Mouse (Mus musculus) midbrain, embryonic 15.5 days (tissue): ENCODE measurements around the gene Rai1. TPM values are rescaled to one million over a fixed set of nuclear protein-coding genes. Genes with fewer than 3 reads are reported as not detected.

Experiments used
- ATAC-seq: fragments of 200-750 bp; cut with Nextera tagmentation; replicated peaks from 2 replicates; pipeline ENCODE4 v1.8.0; 2017; ENCODE audit warnings: moderate TSS enrichment
- H3K27ac ChIP-seq: fragments of 300-500 bp; sonication (generic); 2 replicates; pipeline ENCODE4 v1.5.1; 2015; ENCODE audit warnings: mild to moderate bottlenecking, inconsistent platforms
- H3K27me3 ChIP-seq: fragments of 300-500 bp; sonication (generic); replicated peaks from 2 replicates; pipeline ENCODE4 v1.6.1; 2015; ENCODE audit warnings: inconsistent platforms
- H3K36me3 ChIP-seq: fragments of 300-500 bp; sonication (generic); replicated peaks from 2 replicates; pipeline ENCODE4 v1.6.1; 2015; ENCODE audit warnings: inconsistent platforms
- H3K4me1 ChIP-seq: fragments of 300-500 bp; sonication (generic); 2 replicates; pipeline ENCODE4 v1.6.1; 2015; ENCODE audit warnings: inconsistent platforms
- H3K4me2 ChIP-seq: fragments of 300-500 bp; sonication (generic); 2 replicates; pipeline ENCODE4 v1.6.1; 2015; ENCODE audit warnings: inconsistent platforms, mild to moderate bottlenecking, moderate library complexity
- H3K4me3 ChIP-seq: fragments of 300-500 bp; sonication (generic); 2 replicates; pipeline ENCODE4 v1.5.1; 2015; ENCODE audit warnings: mild to moderate bottlenecking, inconsistent platforms
- H3K9ac ChIP-seq: fragments of 300-500 bp; sonication (generic); 2 replicates; pipeline ENCODE4 v1.6.1; 2015; ENCODE audit warnings: mild to moderate bottlenecking, inconsistent platforms
- H3K9me3 ChIP-seq: fragments of 300-500 bp; sonication (generic); 2 replicates; pipeline ENCODE4 v1.6.1; 2016; ENCODE audit warnings: inconsistent platforms
- WGBS: fragments of 180-500 bp; shearing (Covaris S2); methylation state at CpG from one replicate; pipeline ENCODE4 v1.1.7; 2015; ENCODE audit warnings: mixed read lengths; 5-methylcytosine and 5-hydroxymethylcytosine counted together
- polyA plus RNA-seq: library from polyadenylated mRNA; unstranded; fragments of >200 nt; fragmentation: Nextera tagmentation; extraction: Ambion mirVana; gene quantifications from 2 replicates; pipeline ENCODE4 v1.2.1, GENCODE M21; 2015

Gene Rai1
- polyA plus RNA-seq, 1 experiment from 2014 or later, result 34.7 TPM

DNA sequence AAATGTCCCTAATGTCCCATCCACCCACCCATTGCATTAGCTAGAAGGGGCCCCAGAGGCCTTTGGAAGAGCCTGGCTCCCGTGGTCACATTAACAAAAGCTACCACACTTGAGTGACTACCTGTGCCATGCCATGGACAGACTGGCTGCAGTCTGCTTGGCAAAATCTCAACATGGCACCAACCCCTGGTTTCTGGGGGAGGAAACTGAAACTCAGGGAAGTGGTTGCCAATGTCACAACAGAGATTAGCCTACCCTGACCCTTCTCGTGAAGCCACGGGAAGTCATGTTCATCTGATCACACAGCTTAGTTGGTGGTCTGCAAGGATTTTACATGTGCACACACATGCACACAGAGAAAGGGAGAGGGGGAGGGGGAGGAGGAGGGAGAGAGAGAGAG, 28.6 kb upstream of the Rai1 start:
- no peaks in the 10 kb centered on the region for H3K9me3 ChIP-seq
- H3K4me3 ChIP-seq, result no peak overlapping the region
- no peak overlapping the region for H3K27ac ChIP-seq
- no peak overlapping the region for H3K4me2 ChIP-seq
- no peaks in the 10 kb centered on the region for H3K36me3 ChIP-seq
- 73% methylated on average over 3 of the region's 3 CpGs for WGBS
- no peaks in the 10 kb centered on the region for H3K4me1 ChIP-seq
- H3K9ac ChIP-seq, result no peak overlapping the region
- no peaks in the 10 kb centered on the region for H3K27me3 ChIP-seq
- ATAC-seq, result no peak

DNA sequence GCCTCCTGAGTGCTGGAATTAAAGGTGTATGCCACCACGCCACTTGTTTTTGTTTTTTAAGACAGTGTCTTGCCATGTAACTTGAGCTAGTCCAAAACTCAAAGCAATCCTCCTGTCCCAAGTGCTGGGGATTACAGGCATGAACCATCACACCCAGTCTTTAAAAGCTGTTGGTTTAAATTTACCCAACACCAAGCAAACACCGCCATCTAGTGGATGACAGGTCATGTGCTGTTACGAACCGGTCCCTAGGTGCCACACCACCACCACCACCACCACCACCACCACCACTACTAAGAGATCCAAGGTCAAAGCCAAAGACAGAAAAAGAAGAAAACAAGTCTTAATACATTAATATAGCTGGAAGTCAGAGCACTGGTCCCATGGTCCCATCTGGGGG, 28.0 kb upstream of the Rai1 start:
- Histone ChIP-seq H3K4me2 (no peak overlapping the region), H3K4me1 (no peaks in the 10 kb centered on the region), H3K27me3 (no peaks in the 10 kb centered on the region), H3K27ac (no peak overlapping the region), H3K9me3 (no peaks in the 10 kb centered on the region), H3K4me3 (no peak overlapping the region), H3K36me3 (no peaks in the 10 kb centered on the region), H3K9ac (no peak overlapping the region)
- WGBS, result 17% methylated on average over 4 of the region's 4 CpGs
- no peak for ATAC-seq

DNA sequence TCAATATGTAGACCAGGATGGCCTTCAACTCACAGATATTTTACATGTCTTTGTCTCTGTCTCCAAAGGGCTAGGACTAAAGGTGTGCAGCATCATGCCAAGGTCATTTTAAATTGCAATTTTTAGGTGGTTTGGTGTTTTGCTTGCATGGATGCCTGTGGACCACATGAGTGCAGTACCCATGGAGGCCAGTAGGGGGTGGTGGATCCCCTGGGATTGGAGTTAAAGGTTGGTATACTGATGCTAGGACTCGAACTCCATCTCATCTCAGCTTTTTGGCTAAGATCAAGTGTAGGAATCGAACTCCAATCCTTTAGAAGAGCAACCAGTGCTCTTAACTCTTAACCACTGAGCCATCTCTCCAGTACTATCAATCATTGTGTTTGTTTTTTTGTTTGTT, 20.2 kb upstream of the Rai1 start:
- Histone ChIP-seq H3K27ac (no peak overlapping the region), H3K4me1 (peaks cover 7% of the 10 kb centered on the region), H3K4me3 (no peak overlapping the region), H3K27me3 (no peaks in the 10 kb centered on the region), H3K9me3 (no peaks in the 10 kb centered on the region), H3K9ac (no peak overlapping the region), H3K4me2 (no peak overlapping the region), H3K36me3 (no peaks in the 10 kb centered on the region)
- ATAC-seq, result no peak
- WGBS, result 32% methylated on average over 2 of the region's 2 CpGs

DNA sequence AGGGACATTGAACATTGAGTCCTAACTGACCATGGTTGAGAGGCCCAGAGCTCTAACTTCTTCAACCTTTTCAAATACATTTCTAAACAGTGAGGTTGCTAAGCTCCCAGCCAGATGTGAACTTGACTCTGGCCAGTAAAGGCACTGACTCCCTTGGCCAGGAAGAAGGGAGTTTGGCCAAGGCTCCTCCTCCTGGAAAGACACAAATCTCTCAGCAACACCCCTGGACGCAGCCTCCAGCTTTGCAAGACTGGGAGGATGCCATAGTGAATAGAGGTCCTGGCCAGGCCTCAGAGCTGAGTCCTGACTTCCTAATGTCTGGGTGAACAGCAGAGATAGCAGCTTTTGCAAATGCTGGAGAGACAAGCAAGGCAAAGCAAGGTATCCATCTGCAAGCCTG, 18.1 kb upstream of the Rai1 start:
- Histone ChIP-seq H3K9ac (no peak overlapping the region), H3K4me2 (no peak overlapping the region), H3K4me1 (peaks cover 7% of the 10 kb centered on the region), H3K27me3 (no peaks in the 10 kb centered on the region), H3K4me3 (no peak overlapping the region), H3K36me3 (no peaks in the 10 kb centered on the region), H3K9me3 (no peaks in the 10 kb centered on the region), H3K27ac (no peak overlapping the region)
- ATAC-seq, result no peak
- WGBS, result 74% methylated on average over 1 of the region's 1 CpGs

DNA sequence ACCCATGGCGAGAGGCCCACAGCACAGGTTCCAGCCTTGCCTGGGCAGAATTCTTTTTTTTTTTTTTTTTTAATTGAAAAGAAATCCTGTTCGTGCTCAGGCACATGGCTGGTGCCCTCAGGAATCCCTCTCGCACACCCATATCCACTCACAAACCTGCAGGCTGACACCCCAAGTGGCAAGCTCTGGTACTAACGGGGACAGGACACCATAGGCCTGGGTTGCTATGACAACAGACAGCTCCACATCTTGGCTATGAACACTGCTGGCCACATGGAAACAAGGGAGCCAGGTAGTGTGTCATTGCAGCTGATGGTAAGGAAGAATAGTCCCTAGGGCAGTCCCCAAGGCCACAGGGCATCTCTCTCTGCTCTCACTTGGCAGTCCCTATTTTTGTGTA, 15.9 kb upstream of the Rai1 start:
- Histone ChIP-seq H3K4me1 (peaks cover 22% of the 10 kb centered on the region), H3K27ac (peak overlapping the region; percentile 55), H3K9ac (no peak overlapping the region), H3K36me3 (no peaks in the 10 kb centered on the region), H3K27me3 (no peaks in the 10 kb centered on the region), H3K4me2 (no peak overlapping the region), H3K9me3 (no peaks in the 10 kb centered on the region), H3K4me3 (no peak overlapping the region)
- 31% methylated on average over 4 of the region's 4 CpGs for WGBS
- ATAC-seq, result peak; percentile 81

DNA sequence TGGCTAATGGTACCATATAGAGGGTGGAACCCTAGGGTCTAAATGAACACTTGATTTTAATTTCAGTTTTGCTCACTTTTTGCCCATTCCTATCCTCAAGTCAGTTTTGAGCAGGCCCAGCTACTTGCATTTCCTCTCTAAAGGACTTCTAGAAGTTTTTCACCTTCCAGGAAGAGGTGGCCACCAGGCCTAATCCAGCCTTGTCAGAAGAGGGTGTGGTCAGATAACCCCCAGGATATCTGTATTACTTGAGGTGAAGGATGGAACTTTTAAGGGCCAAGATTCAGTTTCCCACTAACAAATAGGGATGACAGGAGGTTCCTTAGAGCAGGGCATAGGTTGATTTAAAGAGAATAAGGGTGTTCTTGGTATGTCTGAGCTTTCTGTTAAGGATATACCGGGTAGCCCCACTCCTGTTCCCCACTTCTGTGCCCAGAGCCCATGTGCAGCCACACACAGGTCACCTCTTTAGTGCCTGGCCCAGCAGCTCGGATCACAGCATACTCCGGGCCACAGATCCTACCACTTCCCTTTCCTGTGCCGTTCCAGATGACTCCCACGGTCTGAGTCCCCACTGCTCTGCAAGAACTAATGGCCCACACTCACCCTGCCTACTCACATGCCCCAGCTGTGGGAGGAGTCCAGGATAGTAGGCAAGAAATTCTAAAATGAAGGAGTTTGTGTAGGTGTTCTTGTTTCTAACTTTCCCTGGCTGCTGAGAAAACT, 14.0 kb upstream of the Rai1 start:
- no peak overlapping the region for H3K4me3 ChIP-seq
- H3K27ac ChIP-seq, result no peak overlapping the region
- no peaks in the 10 kb centered on the region for H3K9me3 ChIP-seq
- WGBS, result 66% methylated on average over 5 of the region's 5 CpGs
- H3K27me3 ChIP-seq, result no peaks in the 10 kb centered on the region
- H3K36me3 ChIP-seq, result no peaks in the 10 kb centered on the region
- ATAC-seq, result no peak
- H3K4me1 ChIP-seq, result peaks cover 40% of the 10 kb centered on the region
- no peak overlapping the region for H3K9ac ChIP-seq
- no peak overlapping the region for H3K4me2 ChIP-seq

DNA sequence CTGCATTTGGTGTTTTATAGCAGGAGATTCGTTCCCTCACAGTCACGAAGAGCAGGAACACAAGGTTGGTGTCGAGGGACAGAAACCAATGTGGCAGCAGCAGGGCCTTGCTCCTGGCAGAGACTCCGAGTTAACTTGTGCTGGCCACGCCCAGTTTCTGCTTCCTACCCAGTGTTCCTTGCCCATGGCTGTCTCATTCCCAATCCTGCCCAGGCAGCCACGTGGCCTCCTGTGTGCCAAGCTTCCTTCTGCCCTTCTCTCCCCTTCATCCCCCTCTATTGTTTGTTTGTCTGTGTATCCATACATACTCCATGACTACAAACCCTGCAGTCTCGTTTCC, 13.4 kb upstream of the Rai1 start:
- no peak overlapping the region for H3K27ac ChIP-seq
- WGBS, result 76% methylated on average over 7 of the region's 7 CpGs
- H3K4me2 ChIP-seq, result no peak overlapping the region
- H3K27me3 ChIP-seq, result no peaks in the 10 kb centered on the region
- H3K36me3 ChIP-seq, result no peaks in the 10 kb centered on the region
- H3K4me1 ChIP-seq, result peaks cover 42% of the 10 kb centered on the region
- no peaks in the 10 kb centered on the region for H3K9me3 ChIP-seq
- no peak overlapping the region for H3K9ac ChIP-seq
- no peak for ATAC-seq
- no peak overlapping the region for H3K4me3 ChIP-seq

DNA sequence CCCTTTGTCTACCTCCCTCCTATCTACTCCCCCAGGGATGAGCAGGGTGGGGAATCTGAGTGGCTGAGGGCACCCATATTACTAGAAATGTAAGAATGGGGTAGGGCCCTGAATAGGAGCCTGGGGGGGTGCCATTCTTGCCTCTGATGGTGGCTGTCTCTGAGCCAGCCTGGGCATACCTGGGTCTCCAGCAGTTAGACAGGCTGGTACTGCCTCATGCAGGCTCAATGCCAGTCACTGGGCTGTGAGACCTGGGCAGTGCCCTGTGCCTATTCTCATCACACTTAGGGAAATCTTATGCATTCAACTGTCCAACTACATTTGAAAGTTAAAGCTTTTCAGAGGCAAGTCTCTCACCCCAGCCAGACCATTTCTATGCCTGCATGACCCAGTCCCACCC, 11.6 kb upstream of the Rai1 start:
- Histone ChIP-seq H3K27me3 (no peaks in the 10 kb centered on the region), H3K4me3 (no peak overlapping the region), H3K4me1 (peaks cover 42% of the 10 kb centered on the region), H3K27ac (peak overlapping the region; percentile 75), H3K9me3 (no peaks in the 10 kb centered on the region), H3K36me3 (no peaks in the 10 kb centered on the region), H3K4me2 (no peak overlapping the region), H3K9ac (no peak overlapping the region)
- ATAC-seq, result no peak

DNA sequence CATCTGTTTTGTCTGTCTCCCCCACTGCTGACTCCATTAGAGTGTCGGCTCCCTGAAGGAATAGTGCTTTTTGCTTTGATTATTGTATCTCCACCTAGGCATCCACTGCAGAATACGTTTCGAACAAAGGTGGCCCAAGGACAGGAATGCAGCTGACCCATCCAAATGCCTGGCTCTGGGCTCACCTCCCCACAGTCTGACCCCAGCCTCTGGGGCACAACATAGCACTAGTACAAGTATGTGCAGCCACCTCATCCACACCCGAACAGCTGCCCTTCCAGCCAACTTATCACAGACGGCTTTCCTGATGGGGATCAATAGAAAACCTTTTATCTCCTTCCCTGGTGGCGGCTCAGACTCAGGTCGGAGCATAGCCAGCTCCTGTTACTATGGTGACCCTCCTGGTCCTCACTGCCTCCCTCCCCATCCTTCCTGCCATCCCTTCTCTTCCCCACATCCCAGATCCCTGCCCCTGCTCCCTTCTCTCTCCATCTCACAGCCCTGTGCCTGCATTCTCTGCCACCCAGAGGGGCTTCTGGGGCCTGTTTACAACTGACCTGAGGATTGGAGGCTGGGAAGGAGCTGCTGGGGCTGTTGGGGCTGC, 10.7 kb upstream of the Rai1 start:
- H3K27ac ChIP-seq, result peak overlapping the region; percentile 75
- WGBS, result 14% methylated on average over 7 of the region's 7 CpGs
- peak overlapping the region; percentile 25; the same call in 1 of the 2 replicates for H3K9ac ChIP-seq
- H3K36me3 ChIP-seq, result no peaks in the 10 kb centered on the region
- peak; percentile 71 for ATAC-seq
- H3K27me3 ChIP-seq, result no peaks in the 10 kb centered on the region
- peaks cover 39% of the 10 kb centered on the region for H3K4me1 ChIP-seq
- no peak overlapping the region for H3K4me3 ChIP-seq
- H3K4me2 ChIP-seq, result 0 out of 2 replicates have a peak overlapping the region, but pooled peaks have one; percentile 2
- H3K9me3 ChIP-seq, result no peaks in the 10 kb centered on the region

DNA sequence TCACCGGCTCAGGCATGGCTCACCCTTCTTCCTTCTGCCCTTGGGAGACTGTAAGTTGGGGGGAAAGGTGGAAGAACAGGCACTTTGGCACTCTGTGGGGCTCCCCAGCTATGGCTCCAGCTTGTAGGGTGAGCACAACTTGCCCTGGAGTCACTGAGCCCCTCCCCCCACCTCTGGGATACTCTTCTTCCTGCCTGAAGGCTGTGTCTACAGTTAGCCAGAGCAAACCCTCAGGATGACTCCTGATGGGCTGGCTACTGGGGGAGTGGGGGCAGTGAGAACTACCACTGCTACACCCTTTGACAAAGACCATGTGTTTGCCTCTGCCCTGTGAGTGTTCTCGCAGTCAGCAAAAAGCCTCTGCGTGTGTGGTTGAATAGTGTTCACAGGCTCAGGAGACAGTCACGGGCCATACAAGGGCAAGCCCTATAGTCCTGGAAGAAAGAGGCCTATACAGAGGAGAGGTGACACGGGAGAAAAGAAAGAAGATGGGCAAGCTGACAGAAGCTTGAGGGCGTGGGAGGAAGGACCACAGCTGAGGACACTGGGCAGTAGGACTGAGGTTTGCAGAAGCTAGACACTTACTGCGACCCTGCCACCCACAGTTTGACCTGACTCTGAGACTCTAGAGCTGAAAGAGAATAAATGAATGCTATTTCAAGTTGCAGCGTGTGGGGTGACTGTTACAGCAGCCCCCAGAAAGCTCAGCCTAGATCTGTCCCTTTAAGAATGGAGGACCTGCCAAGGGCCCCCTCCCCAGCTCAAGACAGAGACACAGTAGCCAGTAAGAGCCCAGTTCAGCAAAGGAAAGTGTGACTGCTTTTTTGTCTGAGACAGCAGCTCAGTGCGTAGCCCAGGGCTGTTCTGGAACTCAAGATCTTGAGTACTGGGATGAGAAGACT, 9.7 kb upstream of the Rai1 start:
- ATAC-seq, result peak; percentile 19; the same call in 1 of the 2 replicates
- Histone ChIP-seq H3K9me3 (no peaks in the 10 kb centered on the region), H3K27me3 (no peaks in the 10 kb centered on the region), H3K4me3 (no peak overlapping the region), H3K36me3 (no peaks in the 10 kb centered on the region), H3K27ac (peak overlapping the region; percentile 75), H3K4me1 (peaks cover 35% of the 10 kb centered on the region), H3K9ac (no peak overlapping the region), H3K4me2 (no peak overlapping the region)
- 46% methylated on average over 9 of the region's 9 CpGs for WGBS

DNA sequence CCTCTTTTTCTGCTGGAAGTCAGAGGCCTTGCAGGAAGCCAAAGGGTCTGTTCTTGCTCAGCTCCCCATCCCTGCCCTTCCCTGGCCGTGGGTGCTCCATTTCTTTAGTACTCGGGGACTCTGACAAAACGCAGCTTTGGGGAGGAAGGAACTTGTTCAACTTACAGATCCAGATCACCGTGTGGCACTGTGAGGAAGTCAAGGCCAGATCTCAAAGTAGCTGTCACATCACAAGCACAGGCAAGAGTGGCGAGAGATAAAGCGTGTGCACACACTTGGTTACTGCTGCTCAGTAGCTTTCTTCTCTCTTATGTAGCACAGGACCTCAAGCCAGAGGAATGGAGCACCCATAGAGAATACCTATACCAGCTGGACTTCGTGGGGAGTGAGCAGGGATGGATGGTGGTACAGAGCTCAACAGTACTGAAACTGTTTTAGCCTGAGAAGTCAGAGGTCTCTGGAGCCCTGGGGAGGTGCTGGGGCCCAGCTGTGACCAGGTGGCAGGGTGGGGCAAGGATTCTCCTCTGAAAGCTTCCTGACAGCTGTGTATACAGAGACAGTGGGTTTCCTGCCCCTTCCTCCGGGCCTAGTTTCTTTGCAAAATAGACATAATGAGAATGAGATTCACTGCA, 5.1 kb upstream of the Rai1 start:
- Histone ChIP-seq H3K36me3 (no peaks in the 10 kb centered on the region), H3K4me3 (no peak overlapping the region), H3K9ac (no peak overlapping the region), H3K4me2 (no peak overlapping the region), H3K27ac (no peak overlapping the region), H3K9me3 (no peaks in the 10 kb centered on the region), H3K4me1 (peaks cover 18% of the 10 kb centered on the region), H3K27me3 (no peaks in the 10 kb centered on the region)
- WGBS, result 76% methylated on average over 8 of the region's 8 CpGs
- ATAC-seq, result no peak

DNA sequence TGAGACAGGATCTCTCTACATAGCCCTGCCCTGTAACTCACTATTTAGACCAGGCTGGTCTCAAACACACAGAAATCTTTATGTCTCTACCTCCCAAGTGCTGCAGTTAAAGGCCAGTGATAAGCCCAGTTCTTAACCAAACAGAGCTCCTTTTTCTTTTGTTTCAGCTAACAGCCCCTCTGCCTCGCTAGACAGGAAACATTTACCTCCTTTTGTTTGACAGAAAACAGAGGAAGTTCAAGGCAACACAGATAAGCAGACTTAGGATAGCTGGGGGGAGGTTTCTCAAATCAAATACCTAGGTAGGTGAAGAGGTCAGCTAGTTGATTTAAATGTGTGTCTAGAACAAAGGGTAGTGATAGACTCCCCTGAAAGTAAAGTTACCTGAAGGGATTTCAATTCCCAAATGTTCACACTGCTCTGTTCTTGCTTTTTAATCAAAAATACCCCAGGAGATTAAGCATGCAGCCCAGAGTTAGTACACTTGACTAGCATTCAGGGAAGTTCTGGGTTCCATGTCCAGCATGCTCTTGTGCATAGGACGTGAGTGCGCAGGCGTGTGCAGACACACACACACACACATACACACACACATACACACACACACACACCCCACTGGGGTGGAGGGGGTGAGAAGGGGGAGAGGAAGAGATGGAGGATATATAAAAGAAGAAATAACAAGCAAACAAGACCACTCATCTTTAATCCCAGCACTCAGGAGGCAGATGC, 3.8 kb upstream of the Rai1 start:
- WGBS, result 76% methylated on average over 4 of the region's 4 CpGs
- H3K4me1 ChIP-seq, result peaks cover 7% of the 10 kb centered on the region
- H3K9me3 ChIP-seq, result no peaks in the 10 kb centered on the region
- no peak overlapping the region for H3K9ac ChIP-seq
- H3K36me3 ChIP-seq, result no peaks in the 10 kb centered on the region
- no peak overlapping the region for H3K4me3 ChIP-seq
- H3K27ac ChIP-seq, result no peak overlapping the region
- H3K27me3 ChIP-seq, result no peaks in the 10 kb centered on the region
- no peak for ATAC-seq
- no peak overlapping the region for H3K4me2 ChIP-seq
